Mouse (Mus musculus): Measurements from ENCODE around the gene Dyrk3.
A peak's percentile ranks its signal among the peaks of the same experiment; 100 is the strongest.

Dyrk3 gene

GRCm38 (mm10) chr1:131112576-131112975, 25.6 kb downstream of the Dyrk3 start:
- DNase-seq (ENCODE audit: low read depth) = peak; percentile 76

DNA sequence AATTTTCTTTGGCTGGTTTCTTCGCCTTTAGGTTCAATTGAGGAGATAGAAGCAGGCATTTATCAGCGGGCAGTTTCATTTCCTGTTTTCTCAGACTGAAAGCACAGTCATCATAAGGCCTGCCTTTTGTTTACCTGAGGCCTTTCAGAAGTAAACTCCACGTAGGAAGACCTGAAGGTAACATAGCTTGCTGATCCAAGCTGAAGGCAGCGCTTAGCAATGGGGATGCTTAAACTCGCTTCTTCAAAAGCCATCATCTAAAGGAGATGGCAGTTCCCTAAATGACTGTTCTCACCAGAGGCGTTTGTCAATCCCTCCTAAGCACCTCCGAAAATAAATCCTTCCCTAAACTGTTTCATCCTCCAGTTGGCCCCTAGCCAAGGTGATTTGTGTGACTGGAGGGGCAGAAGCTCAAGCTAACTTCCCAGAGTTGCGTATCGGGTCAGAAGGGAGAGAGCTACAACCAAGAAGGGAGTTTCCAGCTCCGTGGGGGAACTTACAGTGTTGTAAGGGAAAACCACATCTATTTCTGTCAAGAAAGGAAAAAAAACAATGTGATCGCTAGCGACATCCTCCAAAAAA, 27.5 kb downstream of the Dyrk3 start:
- DNase-seq (ENCODE audit: low read depth) = peak; percentile 78

- peak; percentile 88 for DNase-seq (ENCODE audit: low read depth)
These were observed 30.4 kb downstream of the Dyrk3 start for GRCm38 (mm10) chr1:131107575-131108308.

DNA sequence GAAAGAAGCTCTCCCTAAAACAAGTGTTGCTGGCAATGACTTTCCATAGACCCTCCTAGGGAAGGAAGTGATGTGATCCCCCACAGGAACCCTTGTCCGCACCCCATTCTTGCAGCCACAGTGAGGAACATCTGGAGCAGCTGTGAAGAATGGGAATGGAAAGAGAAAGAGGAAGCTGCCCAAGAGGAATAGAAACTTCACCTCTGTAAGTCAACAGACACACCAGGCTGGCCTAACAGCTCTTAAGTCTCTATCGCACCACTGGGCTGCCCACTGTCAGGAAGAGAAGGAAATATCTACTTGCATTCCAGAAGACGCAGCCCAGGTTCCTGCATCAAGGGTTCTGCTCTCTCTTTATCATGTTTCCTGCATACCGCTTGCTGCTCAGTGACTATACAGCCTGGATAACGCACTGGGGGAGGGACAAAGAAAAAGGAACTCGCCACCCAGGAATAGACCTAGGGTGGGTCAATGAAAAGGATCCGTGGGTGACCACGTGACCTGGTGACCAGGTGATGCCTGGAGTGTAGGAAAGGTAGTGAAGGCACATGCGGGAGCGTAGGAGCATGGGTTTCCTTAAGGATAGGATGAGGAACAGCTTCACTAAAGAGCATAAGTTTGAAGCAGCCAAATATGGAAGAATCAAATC, 34.2 kb downstream of the Dyrk3 start:
- no peak for DNase-seq (ENCODE audit: low read depth)

DNA sequence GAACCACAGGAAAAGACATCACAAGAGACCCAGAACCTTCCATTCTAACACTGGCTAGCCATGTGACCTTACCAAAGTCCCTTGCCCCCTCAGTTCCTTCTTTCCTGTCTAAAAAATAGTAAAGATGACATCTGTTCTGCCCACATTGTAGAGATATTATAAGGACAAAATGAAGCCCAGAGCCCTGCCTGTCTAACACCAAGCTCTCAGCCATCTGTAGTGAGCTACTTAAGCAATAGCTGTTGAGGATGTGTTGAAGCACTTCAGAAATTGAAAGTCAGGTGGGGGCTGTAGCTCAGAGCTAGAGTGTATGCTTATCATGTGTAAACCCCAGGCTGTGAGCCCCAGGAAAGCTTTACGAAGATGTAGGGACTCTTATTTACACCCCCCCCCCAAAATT, 37.3 kb downstream of the Dyrk3 start:
- no peak for DNase-seq (ENCODE audit: low read depth)

GRCm38 (mm10) chr1:131097700-131098094, 40.4 kb downstream of the Dyrk3 start, which contains the start of gene Mapkapk2:
Mapkapk2 (minus strand) TSS chr1:131097826.
- peak; percentile 98 for DNase-seq (ENCODE audit: low read depth)

GRCm38 (mm10) chr1:131096803-131097699, 41.1 kb downstream of the Dyrk3 start:
- DNase-seq (ENCODE audit: low read depth) = peak; percentile 88

DNA sequence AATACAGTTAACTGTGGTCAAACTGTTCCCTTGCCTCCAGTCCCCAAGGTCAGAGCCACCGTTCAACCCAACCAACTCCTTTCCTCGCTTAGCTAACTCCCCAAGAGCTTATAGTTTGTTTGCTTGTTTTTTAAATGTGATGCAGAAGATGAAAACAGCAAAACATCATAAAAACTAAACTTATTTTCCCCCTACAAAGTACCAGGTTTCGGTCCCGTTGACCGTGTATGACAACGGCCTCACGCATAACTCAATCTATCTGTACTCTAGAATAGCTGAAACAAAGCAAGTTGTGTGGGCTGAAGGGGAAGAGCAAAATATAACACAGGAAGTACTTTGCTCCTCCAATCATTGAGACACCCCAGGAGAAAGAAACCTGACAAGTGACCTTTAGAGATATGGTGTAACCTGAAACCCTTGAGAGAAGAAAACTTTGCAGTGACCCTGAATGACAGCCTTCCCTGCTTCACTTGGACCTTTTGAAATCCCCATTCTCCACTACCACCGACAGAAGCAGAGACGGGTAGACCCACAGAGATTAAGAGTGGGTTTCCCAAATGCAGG, 41.9 kb downstream of the Dyrk3 start:
- no peak for DNase-seq (ENCODE audit: low read depth)

DNA sequence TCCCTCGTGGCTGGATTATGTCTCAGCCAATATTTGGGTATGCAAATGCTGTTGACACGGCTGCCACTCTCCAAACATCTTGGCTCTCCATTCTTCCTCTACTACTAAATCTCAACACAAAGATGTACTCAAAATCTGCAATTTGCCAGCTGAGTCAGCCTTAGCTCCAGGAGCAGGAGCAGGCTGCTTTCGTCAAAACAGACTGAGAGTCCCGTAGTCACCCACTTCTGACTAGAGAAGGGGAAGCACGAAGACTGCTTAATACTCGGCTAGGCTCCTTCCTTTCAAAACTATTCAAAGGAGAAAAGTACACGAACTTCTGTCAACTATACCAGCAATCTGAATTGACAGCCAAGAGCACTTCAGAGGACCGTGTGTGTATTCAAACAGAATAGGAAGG, 42.6 kb downstream of the Dyrk3 start:
- DNase-seq (ENCODE audit: low read depth) = peak; percentile 57

DNA sequence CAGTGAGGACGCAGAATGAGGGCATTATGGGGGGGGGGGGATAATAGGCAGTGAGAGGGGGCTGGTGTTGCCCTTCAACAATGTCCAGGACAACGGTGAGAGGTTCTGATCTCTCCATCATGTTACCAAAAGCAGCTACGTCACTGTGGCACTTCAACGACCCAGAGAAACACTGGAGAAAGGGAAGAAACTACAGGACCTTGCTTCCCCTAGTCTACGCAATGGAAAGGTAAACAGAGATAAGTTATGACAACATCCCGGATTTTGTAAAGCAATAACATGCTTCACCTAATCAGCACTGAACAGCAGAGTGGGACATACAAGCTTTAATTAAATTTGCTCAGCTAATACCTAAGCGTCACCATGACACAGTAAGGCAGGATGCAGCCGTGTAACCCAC, 44.3 kb downstream of the Dyrk3 start:
- DNase-seq (ENCODE audit: low read depth) = no peak

DNA sequence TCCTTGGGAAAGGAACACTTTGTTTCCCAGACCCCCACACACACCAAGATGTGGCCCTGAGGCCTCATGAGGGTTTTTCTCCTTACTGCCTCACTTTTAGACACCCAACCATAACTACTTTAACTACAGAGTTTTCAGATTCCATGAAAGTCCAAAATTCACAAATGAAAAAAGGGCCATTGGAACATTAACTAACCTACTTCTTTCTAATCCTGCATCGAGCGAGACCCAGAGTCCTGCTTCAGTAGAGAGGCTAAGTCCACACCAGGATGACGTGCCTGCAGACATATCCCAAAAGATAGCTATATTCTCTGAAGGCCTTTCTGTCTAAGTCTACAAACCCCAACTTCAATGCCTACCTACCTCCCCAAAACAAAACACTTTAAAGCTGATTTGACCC, 45.3 kb downstream of the Dyrk3 start:
- DNase-seq (ENCODE audit: low read depth) = no peak

GRCm38 (mm10) chr1:131092173-131092572, 46.0 kb downstream of the Dyrk3 start:
- DNase-seq (ENCODE audit: low read depth) = no peak

DNA sequence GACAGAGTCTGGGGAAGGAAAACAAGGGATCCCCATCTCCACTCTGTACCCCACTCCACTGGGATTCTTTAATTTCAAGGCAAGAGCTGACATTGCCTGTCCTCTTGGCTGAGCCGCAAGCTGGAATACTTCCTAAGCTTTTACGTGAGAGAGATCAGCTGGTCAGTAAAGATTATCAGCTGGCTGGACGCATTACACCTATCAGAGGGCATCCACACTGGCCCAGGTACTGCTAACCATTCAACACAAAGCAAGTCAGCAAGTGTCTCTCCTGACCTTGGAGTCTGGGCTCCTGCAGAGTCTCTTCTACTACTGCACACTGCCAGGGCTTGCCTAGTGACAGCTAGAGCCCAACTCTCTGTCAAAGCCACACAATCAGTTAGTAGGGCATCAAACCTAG, 46.7 kb downstream of the Dyrk3 start:
- DNase-seq (ENCODE audit: low read depth) = no peak

DNA sequence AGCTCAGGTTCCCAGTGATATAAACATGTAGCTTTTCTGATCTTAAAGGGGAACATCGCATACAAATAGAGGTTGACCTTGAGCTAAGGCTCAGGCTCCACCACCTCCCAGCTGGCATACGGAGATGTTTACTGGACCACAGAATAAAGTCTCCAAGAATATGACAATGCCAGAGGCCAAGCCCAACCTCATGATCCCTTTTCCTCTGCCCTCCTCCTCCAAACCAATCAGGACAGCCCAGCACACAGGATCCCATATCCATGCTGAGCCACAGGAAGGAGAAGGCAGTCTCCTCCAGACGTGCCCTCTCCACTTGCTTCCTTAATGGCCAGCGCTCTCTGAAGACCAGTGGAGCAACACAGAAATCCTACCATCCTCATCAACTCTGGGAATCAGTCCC, 47.3 kb downstream of the Dyrk3 start:
- no peak for DNase-seq (ENCODE audit: low read depth)

DNA sequence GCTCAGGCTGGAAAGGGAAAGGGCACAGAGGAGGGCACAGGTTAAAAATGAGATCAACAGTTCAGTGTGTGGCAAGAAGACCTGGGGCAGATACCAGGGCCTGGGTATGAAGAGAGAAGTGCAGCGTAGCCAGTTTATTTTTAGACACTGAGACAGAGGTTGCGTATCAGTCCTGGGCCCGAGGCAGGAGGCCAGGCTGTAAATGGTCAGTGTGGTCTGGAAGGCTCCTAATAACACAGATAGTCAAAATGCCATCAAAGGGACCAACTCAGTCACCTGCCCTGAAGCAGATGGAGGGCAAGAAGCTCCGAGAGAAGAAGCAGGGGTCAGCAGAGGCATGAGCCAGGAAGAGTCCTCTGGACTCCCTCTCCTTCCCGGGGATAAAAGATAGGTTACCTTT, 47.9 kb downstream of the Dyrk3 start:
- no peak for DNase-seq (ENCODE audit: low read depth)

- peak; percentile 61 for DNase-seq (ENCODE audit: low read depth)
These were observed 48.5 kb downstream of the Dyrk3 start for GRCm38 (mm10) chr1:131089525-131090127.

DNA sequence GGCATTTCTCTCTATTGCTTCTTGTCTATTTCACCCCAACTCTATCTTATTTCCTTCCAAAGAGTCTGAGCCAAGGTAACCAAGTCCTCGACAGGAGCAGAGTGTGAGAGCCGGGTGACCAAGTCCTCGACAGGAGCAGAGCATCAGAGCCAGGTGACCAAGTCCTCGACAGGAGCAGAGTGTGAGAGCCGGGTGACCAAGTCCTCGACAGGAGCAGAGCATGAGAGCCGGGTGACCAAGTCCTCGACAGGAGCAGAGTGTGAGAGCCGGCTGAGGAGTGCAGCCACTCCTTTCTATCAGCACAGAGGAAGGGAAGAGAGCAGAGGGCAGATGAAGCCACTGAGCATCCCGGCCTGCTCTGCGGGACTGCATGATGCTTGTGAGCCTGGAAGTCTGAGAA, 49.6 kb downstream of the Dyrk3 start:
- DNase-seq (ENCODE audit: low read depth) = no peak

DNA sequence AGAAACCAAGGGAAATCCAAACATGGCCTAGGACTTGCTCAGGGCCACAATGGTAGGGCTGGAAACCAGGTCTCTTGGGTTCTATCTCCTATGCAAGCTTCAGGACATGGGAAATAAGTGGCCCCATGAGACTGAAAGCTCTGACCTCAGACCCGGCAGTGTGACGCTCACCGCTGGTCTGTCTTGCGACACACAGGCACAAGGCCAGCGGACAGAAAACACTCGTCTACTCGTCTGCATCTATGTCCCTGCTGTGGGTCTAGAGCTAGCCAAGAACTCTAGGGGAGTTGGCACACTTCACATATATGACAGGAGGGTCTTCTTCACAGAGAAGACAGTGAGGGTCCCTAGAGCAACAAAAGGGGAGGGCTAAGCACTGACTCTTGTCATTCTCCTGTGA, 51.2 kb downstream of the Dyrk3 start:
- DNase-seq (ENCODE audit: low read depth) = peak; percentile 67

- no peak for DNase-seq (ENCODE audit: low read depth)
These were observed 52.0 kb downstream of the Dyrk3 start for GRCm38 (mm10) chr1:131085957-131086739.

DNA sequence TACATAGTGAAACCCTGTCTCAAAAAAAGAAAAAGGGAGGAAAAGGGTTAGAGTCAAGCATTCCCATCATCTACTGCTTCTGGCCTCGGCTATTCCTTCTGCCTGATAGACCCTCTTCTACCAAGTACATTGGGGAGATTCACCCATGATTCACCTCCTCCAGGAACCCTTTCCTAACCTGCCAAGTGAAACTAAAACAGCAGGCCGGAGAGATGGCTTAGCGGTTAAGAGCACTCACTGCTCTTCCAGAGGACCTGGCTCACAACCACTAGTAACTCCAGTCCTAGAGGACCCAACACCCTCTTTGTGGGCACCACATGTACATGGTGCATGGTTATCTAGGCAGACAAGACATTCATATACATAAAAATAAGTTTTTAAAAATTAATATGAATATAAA, 52.9 kb downstream of the Dyrk3 start:
- no peak for DNase-seq (ENCODE audit: low read depth)

DNA sequence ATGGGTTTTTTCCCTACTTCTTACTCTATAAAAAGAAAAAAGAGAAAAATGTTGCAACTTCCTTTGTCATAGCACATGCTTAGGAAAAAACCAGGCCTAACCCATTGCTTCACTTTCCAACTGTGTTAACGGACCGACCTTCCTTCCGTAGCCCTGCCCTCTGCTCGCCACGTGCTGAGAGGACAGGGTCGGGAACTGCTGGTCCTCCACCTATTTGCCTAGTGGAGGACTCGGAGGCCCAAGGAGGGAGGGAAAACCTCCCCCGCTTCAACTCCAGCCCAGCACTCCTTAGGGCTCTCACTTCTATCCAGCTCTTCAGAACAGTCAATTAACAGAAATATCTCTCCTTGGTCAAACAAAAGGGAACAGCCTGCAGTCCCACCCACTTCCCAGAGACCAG, 53.9 kb downstream of the Dyrk3 start:
- peak; percentile 70 for DNase-seq (ENCODE audit: low read depth)
